Mouse (Mus musculus) embryonic facial prominence, embryonic 15.5 days (tissue): ENCODE results near the gene Trim67. TPM values are rescaled to one million over a fixed set of nuclear protein-coding genes. Genes with fewer than 3 reads are reported as not detected.

Experiments
- ATAC-seq: fragments of 200-750 bp; cut with Nextera tagmentation; 2 replicates; pipeline ENCODE4 v1.8.0; 2017; ENCODE audit warnings: low read depth, moderate TSS enrichment; ENCODE audit not compliant: insufficient number of reproducible peaks, low FRiP score, low TSS enrichment
- H3K27ac ChIP-seq: fragments of 300-500 bp; sonication (generic); replicated peaks from 2 replicates; pipeline ENCODE4 v1.5.1; 2015; ENCODE audit warnings: mild to moderate bottlenecking, inconsistent platforms
- H3K27me3 ChIP-seq: fragments of 300-500 bp; sonication (generic); 2 replicates; pipeline ENCODE4 v1.6.1; 2015; ENCODE audit warnings: inconsistent platforms
- H3K36me3 ChIP-seq: fragments of 300-500 bp; sonication (generic); 2 replicates; pipeline ENCODE4 v1.6.1; 2015; ENCODE audit warnings: mild to moderate bottlenecking, inconsistent platforms
- H3K4me1 ChIP-seq: fragments of 300-500 bp; sonication (generic); 2 replicates; pipeline ENCODE4 v1.6.1; 2015; ENCODE audit warnings: inconsistent platforms
- H3K4me2 ChIP-seq: fragments of 300-500 bp; sonication (generic); replicated peaks from 2 replicates; pipeline ENCODE4 v1.6.1; 2015; ENCODE audit warnings: mild to moderate bottlenecking, inconsistent platforms
- H3K4me3 ChIP-seq: fragments of 300-500 bp; sonication (generic); replicated peaks from 2 replicates; pipeline ENCODE4 v1.5.1; 2015; ENCODE audit warnings: mild to moderate bottlenecking, inconsistent platforms
- H3K9ac ChIP-seq: fragments of 300-500 bp; sonication (generic); 2 replicates; pipeline ENCODE4 v1.6.1; 2015; ENCODE audit warnings: inconsistent platforms
- H3K9me3 ChIP-seq: fragments of 300-500 bp; sonication (generic); replicated peaks from 2 replicates; pipeline ENCODE4 v1.6.1; 2016; ENCODE audit warnings: inconsistent platforms
- WGBS: fragments of 180-500 bp; shearing (Covaris S2); methylation state at CpG from one replicate; pipeline ENCODE4 v1.1.7; 2015; 5-methylcytosine and 5-hydroxymethylcytosine counted together
- polyA plus RNA-seq: library from polyadenylated mRNA; unstranded; fragments of >200 nt; fragmentation: Nextera tagmentation; extraction: Ambion mirVana; gene quantifications from 2 replicates; pipeline ENCODE4 v1.2.1, GENCODE M21; 2015

The Trim67 gene
- 0.13 and 0.17 TPM in 2 replicates for polyA plus RNA-seq

GRCm38 (mm10) chr8:124792708-124793107, at the start of gene Trim67:
Gene Trim67, plus strand, starts transcription at chr8:124793092.
- no peaks in the 10 kb centered on the region for H3K36me3 ChIP-seq
- peak within 1 kb of the TSS; percentile 57 for H3K4me3 ChIP-seq
- WGBS = under 1% methylated on average over 39 of the region's 39 CpGs
- peak within 1 kb of the TSS; percentile 100 for H3K4me2 ChIP-seq
- H3K27me3 ChIP-seq = peaks cover 81% of the 10 kb centered on the region
- peak within 1 kb of the TSS; percentile 71 for H3K27ac ChIP-seq
- ATAC-seq = peak; percentile 86
- H3K4me1 ChIP-seq = peaks cover 35% of the 10 kb centered on the region
- H3K9me3 ChIP-seq = no peaks in the 10 kb centered on the region
- H3K9ac ChIP-seq = no peak within 1 kb of the TSS

GRCm38 (mm10) chr8:124746661-124747060, 46.2 kb upstream of the Trim67 start:
- H3K9me3 ChIP-seq = no peaks in the 10 kb centered on the region
- H3K4me1 ChIP-seq = peaks cover 13% of the 10 kb centered on the region
- H3K4me3 ChIP-seq = no peak overlapping the region
- no peak overlapping the region for H3K4me2 ChIP-seq
- 71% methylated on average over 13 of the region's 13 CpGs for WGBS
- H3K9ac ChIP-seq = no peak overlapping the region
- no peak for ATAC-seq
- H3K36me3 ChIP-seq = no peaks in the 10 kb centered on the region
- H3K27me3 ChIP-seq = peaks cover 23% of the 10 kb centered on the region
- no peak overlapping the region for H3K27ac ChIP-seq

GRCm38 (mm10) chr8:124751191-124751590, 41.7 kb upstream of the Trim67 start:
- WGBS = 0% methylated on average over 25 of the region's 31 CpGs

DNA sequence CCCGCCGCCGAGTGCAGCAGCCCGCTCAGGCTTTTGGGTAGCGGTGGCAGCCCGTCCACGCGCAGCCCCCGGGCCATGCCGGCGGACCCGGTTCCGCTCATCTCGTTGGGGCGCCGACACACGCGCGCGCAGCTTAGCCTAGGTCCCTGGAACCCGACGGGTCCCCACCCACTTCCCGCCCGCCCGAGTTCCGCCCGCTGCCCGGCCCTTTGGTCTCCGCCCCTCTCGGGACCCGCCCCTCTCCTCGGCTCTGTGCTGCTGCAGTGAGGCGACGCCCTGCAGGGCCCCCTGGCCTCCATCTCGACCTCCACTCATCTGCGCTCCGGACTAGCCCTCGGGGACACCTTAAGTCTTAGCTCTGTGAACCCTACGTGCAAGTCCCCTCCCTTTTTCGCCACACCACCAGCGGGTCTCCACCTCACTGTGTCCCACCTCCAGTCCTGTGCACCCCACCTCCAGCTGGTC, 41.2 kb upstream of the Trim67 start, which contains the start of gene Fam89a:
Gene Fam89a, minus strand, starts transcription at position 124 of the 465 bp plus-strand sequence.
- WGBS = 1% methylated on average over 40 of the region's 41 CpGs
- peaks cover 22% of the 10 kb centered on the region for H3K4me1 ChIP-seq
- H3K36me3 ChIP-seq = no peaks in the 10 kb centered on the region
- H3K4me3 ChIP-seq = peak within 1 kb of the TSS; percentile 59
- H3K4me2 ChIP-seq = peak within 1 kb of the TSS; percentile 94
- no peak within 1 kb of the TSS for H3K27ac ChIP-seq
- no peaks in the 10 kb centered on the region for H3K9me3 ChIP-seq
- peak; percentile 63 for ATAC-seq
- peaks cover 48% of the 10 kb centered on the region for H3K27me3 ChIP-seq
- H3K9ac ChIP-seq = 0 out of 2 replicates have a peak within 1 kb of the TSS, but pooled peaks have one; percentile 16

More at GRCm38 (mm10) chr8:124751191-124751590, 41.7 kb upstream of the Trim67 start:
- Histone ChIP-seq H3K36me3 (no peaks in the 10 kb centered on the region), H3K27ac (no peak overlapping the region), H3K4me2 (peak overlapping the region; percentile 94), H3K4me3 (peak overlapping the region; percentile 59), H3K4me1 (peaks cover 22% of the 10 kb centered on the region), H3K27me3 (peaks cover 48% of the 10 kb centered on the region), H3K9me3 (no peaks in the 10 kb centered on the region), H3K9ac (0 out of 2 replicates have a peak overlapping the region, but pooled peaks have one; percentile 16)
- ATAC-seq = no peak

DNA sequence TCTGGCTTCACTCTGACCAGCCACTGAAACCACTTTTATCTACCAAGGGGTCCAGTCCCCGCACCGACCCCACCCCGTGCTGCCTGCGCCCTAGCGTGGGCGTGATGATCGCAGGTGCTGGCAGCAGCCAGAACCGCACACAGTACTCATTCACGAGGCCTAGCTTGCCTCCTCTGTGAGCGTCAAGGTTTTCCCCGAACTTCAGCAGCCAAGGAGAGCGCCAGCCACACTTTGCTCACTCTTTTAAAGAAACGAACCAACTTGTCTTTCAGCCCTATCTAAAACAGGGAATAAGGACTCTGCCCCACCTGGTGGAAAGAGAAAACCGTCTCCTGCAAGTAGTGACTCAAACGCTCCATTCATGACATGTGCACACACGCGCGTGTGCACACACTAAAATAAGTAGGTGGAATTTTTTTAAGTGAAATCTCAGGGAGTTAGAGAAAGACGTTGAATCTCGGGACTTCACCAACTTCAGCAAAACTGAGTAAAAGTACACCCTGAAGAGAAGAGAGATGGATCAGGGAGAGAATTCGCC, 40.5 kb upstream of the Trim67 start:
- no peak for ATAC-seq
- Histone ChIP-seq H3K4me3 (no peak overlapping the region), H3K27me3 (peaks cover 48% of the 10 kb centered on the region), H3K36me3 (no peaks in the 10 kb centered on the region), H3K9ac (no peak overlapping the region), H3K27ac (no peak overlapping the region), H3K4me2 (peak overlapping the region; percentile 94), H3K9me3 (no peaks in the 10 kb centered on the region), H3K4me1 (peaks cover 22% of the 10 kb centered on the region)
- 32% methylated on average over 21 of the region's 21 CpGs for WGBS

- Histone ChIP-seq H3K4me2 (no peak overlapping the region), H3K9me3 (no peaks in the 10 kb centered on the region), H3K9ac (no peak overlapping the region), H3K4me1 (peaks cover 22% of the 10 kb centered on the region), H3K27me3 (peaks cover 48% of the 10 kb centered on the region), H3K4me3 (no peak overlapping the region), H3K36me3 (no peaks in the 10 kb centered on the region), H3K27ac (no peak overlapping the region)
- WGBS = 20% methylated on average over 11 of the region's 11 CpGs
- no peak for ATAC-seq
Observed at GRCm38 (mm10) chr8:124754101-124754791, 38.6 kb upstream of the Trim67 start.

GRCm38 (mm10) chr8:124754792-124755190, 38.1 kb upstream of the Trim67 start:
- WGBS = 46% methylated on average over 4 of the region's 4 CpGs
- H3K4me3 ChIP-seq = no peak overlapping the region
- H3K9ac ChIP-seq = no peak overlapping the region
- H3K27ac ChIP-seq = no peak overlapping the region
- H3K27me3 ChIP-seq = peaks cover 44% of the 10 kb centered on the region
- no peak overlapping the region for H3K4me2 ChIP-seq
- H3K9me3 ChIP-seq = no peaks in the 10 kb centered on the region
- no peaks in the 10 kb centered on the region for H3K36me3 ChIP-seq
- ATAC-seq = no peak
- H3K4me1 ChIP-seq = peaks cover 22% of the 10 kb centered on the region

DNA sequence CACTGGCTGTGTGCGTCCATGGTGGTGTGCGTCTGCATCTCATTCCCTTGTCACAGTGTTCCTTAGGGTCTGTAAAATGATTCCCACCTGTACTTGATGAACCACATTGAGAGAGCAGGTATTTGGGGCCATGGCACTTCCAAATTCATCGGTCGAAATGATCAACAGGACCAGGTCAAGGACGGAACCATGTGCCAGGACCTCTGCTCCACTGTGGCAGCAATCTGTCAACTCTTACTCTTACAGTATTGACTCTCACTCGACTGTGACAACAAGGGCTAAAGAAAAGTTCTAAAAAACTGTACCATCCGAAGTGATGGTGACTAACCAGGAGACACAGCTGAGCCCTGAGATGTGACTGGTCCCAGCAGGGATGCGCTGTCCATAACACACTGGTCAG, 37.4 kb upstream of the Trim67 start:
- no peak for ATAC-seq
- no peak overlapping the region for H3K4me2 ChIP-seq
- WGBS = 72% methylated on average over 8 of the region's 8 CpGs
- H3K27me3 ChIP-seq = peaks cover 37% of the 10 kb centered on the region
- no peaks in the 10 kb centered on the region for H3K36me3 ChIP-seq
- H3K27ac ChIP-seq = no peak overlapping the region
- H3K4me1 ChIP-seq = peaks cover 21% of the 10 kb centered on the region
- no peaks in the 10 kb centered on the region for H3K9me3 ChIP-seq
- no peak overlapping the region for H3K4me3 ChIP-seq
- H3K9ac ChIP-seq = no peak overlapping the region

DNA sequence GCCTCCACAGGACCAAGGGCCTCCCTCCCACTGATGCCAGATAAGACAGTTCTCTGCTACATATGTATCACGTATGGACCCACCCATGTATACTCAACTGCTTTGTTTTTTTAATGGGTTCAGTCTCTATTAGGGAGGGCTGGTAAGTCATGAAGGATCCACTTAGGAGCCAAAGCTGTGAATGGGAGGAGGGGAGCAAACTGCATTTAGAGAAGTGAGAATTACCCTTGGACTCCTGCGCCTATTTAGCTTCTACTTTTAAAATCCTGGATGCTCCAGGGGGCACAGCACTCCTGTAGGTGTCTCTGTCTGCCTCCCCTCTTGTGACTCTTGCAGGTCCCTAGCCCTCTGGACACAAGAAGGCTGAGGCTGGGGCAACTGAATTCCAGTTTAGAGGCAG, 36.7 kb upstream of the Trim67 start:
- no peak overlapping the region for H3K27ac ChIP-seq
- no peak for ATAC-seq
- 62% methylated on average over 2 of the region's 2 CpGs for WGBS

DNA sequence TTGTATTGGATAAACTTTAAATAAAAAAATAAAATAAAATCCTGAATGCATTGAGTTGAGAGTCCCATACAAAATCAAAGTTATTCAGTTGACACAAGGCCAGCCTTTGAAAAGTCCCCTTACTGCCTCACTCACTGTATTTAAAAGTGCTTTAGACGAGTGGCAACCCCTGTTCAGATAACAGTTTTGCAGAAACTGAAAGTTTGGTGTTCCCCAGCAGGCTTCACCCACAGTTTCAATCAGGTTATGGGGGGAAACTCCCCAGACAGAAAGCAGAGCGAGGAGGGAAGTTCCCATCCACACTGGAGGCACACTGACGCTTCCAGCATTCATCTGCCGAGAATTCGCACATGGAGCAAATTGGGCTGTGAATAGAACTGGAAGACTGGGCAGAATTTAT, 36.3 kb upstream of the Trim67 start:
- no peak overlapping the region for H3K27ac ChIP-seq
- peaks cover 10% of the 10 kb centered on the region for H3K4me1 ChIP-seq
- no peak for ATAC-seq
- H3K9me3 ChIP-seq = no peaks in the 10 kb centered on the region
- H3K27me3 ChIP-seq = peaks cover 26% of the 10 kb centered on the region
- H3K4me3 ChIP-seq = no peak overlapping the region
- 42% methylated on average over 5 of the region's 5 CpGs for WGBS
- no peaks in the 10 kb centered on the region for H3K36me3 ChIP-seq
- no peak overlapping the region for H3K9ac ChIP-seq
- H3K4me2 ChIP-seq = no peak overlapping the region

More for the DNA sequence above, 36.7 kb upstream of the Trim67 start:
- peaks cover 30% of the 10 kb centered on the region for H3K27me3 ChIP-seq
- no peak overlapping the region for H3K9ac ChIP-seq
- no peak overlapping the region for H3K4me2 ChIP-seq
- H3K4me3 ChIP-seq = no peak overlapping the region
- H3K4me1 ChIP-seq = peaks cover 14% of the 10 kb centered on the region
- no peaks in the 10 kb centered on the region for H3K36me3 ChIP-seq
- no peaks in the 10 kb centered on the region for H3K9me3 ChIP-seq

DNA sequence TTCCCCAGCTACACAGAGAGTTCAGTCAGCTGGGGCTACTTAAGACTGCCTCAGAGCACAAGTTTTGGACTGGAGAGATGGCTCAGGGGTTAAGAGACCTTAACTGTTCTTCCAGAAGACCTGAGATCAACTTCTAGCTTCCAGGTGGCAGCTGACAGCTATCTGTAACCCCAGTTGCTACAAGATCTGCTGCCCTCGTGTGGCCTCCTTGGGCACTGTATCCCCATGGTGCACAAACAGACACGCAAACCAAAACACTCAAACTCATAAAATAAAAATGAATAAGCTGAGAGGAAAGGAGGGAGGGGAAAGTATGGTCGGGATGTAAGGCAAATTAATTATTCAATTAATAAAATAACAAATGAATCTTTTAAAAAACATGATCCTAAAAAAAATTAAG, 34.3 kb upstream of the Trim67 start:
- H3K9ac ChIP-seq = no peak overlapping the region
- H3K9me3 ChIP-seq = no peaks in the 10 kb centered on the region
- no peaks in the 10 kb centered on the region for H3K36me3 ChIP-seq
- no peak overlapping the region for H3K4me2 ChIP-seq
- peaks cover 6% of the 10 kb centered on the region; the same call in 1 of the 2 replicates for H3K27me3 ChIP-seq
- no peak overlapping the region for H3K27ac ChIP-seq
- H3K4me3 ChIP-seq = no peak overlapping the region
- ATAC-seq = no peak
- 45% methylated on average over 3 of the region's 3 CpGs for WGBS
- H3K4me1 ChIP-seq = no peaks in the 10 kb centered on the region
